Mouse (Mus musculus) C2C12 (cell line): ENCODE data around the gene Fsip1. TPM values are rescaled to one million over a fixed set of nuclear protein-coding genes. Genes with fewer than 3 reads are reported as not detected.

Experiments used
- H3K27me3 ChIP-seq: one replicate; pipeline ENCODE4 v1.6.1; 2011; ENCODE audit not compliant: control insufficient read depth, insufficient read depth, insufficient read length
- H3K36me3 ChIP-seq: one replicate; pipeline ENCODE4 v1.6.1; 2011; ENCODE audit not compliant: control insufficient read depth, insufficient read depth
- H3K4me3 ChIP-seq: one replicate; pipeline ENCODE4 v1.5.1; 2011; ENCODE audit warnings: mild to moderate bottlenecking, control low read depth; ENCODE audit not compliant: poor library complexity, insufficient read depth, severe bottlenecking
- H3K79me2 ChIP-seq: one replicate; pipeline ENCODE4 v1.6.1; 2011; ENCODE audit not compliant: control insufficient read depth, insufficient read depth
- H3K79me3 ChIP-seq: one replicate; pipeline ENCODE4 v1.6.1; 2011; ENCODE audit warnings: low read depth, control low read depth
- H3ac ChIP-seq: one replicate; pipeline ENCODE3; 2011; ENCODE audit warnings: low read depth; ENCODE audit not compliant: control insufficient read depth, insufficient read length
- CEBPB ChIP-seq: IDR thresholded peaks from one replicate; pipeline ENCODE4 v1.6.1; 2011; ENCODE audit warnings: low read depth, mild to moderate bottlenecking, control low read depth, moderate library complexity
- CTCF ChIP-seq: IDR thresholded peaks from one replicate; pipeline ENCODE4 v1.5.1; 2011; ENCODE audit not compliant: control insufficient read depth, insufficient read depth, insufficient read length
- FOSL1 ChIP-seq: IDR thresholded peaks from one replicate; pipeline ENCODE4 v1.8.0; 2011; ENCODE audit warnings: mild to moderate bottlenecking, low read length; ENCODE audit not compliant: poor library complexity, insufficient read depth, severe bottlenecking
- MAX ChIP-seq: IDR thresholded peaks from one replicate; pipeline ENCODE4 v1.6.1; 2011; ENCODE audit warnings: mild to moderate bottlenecking, control low read depth
- MYOD1 ChIP-seq: IDR thresholded peaks from one replicate; pipeline ENCODE4 v1.6.1; 2011; ENCODE audit warnings: low read depth; ENCODE audit not compliant: control insufficient read depth, insufficient read length
- MYOG ChIP-seq: IDR thresholded peaks from one replicate; pipeline ENCODE4 v1.6.1; 2011; ENCODE audit not compliant: control insufficient read depth, insufficient read length; ENCODE audit errors: extremely low read depth
- USF1 ChIP-seq: IDR thresholded peaks from one replicate; pipeline ENCODE4 v1.6.1; 2011; ENCODE audit warnings: low read depth, mild to moderate bottlenecking, control low read depth, moderate library complexity
- polyA plus RNA-seq: library from polyadenylated mRNA; unstranded; fragments of >200 nt; fragmentation: generic; extraction: Trizol; gene quantifications from one replicate; pipeline ENCODE4 v1.2.1, GENCODE M21; 2012; ENCODE audit warnings: missing spikeins

Fsip1 gene
- polyA plus RNA-seq, 1 experiment = 0.09 TPM

GRCm38 (mm10) chr2:118263914-118264201 lies 7.1 kb upstream of the Fsip1 start:
- Histone ChIP-seq H3ac (no peak overlapping the region), H3K79me3 (no peaks in the 10 kb centered on the region), H3K4me3 (no peak overlapping the region), H3K36me3 (no peaks in the 10 kb centered on the region), H3K79me2 (no peaks in the 10 kb centered on the region), H3K27me3 (no peaks in the 10 kb centered on the region)
- TF ChIP-seq FOSL1 (no peak), MYOD1 (no peak), MAX (no peak), USF1 (no peak), CEBPB (no peak), MYOG (no peak), CTCF (no peak)

- Histone ChIP-seq H3K79me3 (no peaks in the 10 kb centered on the region), H3ac (no peak overlapping the region), H3K27me3 (no peaks in the 10 kb centered on the region), H3K4me3 (no peak overlapping the region), H3K36me3 (no peaks in the 10 kb centered on the region), H3K79me2 (no peaks in the 10 kb centered on the region)
- TF ChIP-seq CTCF (peak; percentile 50), MYOD1 (no peak), MAX (no peak), MYOG (no peak)
Measured at GRCm38 (mm10) chr2:118263151-118263913, 6.6 kb upstream of the Fsip1 start.

GRCm38 (mm10) chr2:118262673-118263072 lies 5.9 kb upstream of the Fsip1 start:
- Histone ChIP-seq H3K4me3 (no peak overlapping the region), H3K79me3 (no peaks in the 10 kb centered on the region), H3ac (no peak overlapping the region), H3K79me2 (no peaks in the 10 kb centered on the region), H3K27me3 (no peaks in the 10 kb centered on the region), H3K36me3 (no peaks in the 10 kb centered on the region)
- no peak for TF ChIP-seq MYOG
- no peak for TF ChIP-seq MYOD1
- no peak for TF ChIP-seq CEBPB
- no peak for TF ChIP-seq MAX
- no peak for TF ChIP-seq FOSL1
- no peak for TF ChIP-seq CTCF
- TF ChIP-seq USF1 = no peak

GRCm38 (mm10) chr2:118259746-118260145 lies 3.0 kb upstream of the Fsip1 start:
- TF ChIP-seq CEBPB (no peak), FOSL1 (no peak), CTCF (no peak), USF1 (no peak)
- H3K4me3 ChIP-seq = no peak overlapping the region
- no peak overlapping the region for H3ac ChIP-seq
- H3K79me3 ChIP-seq = no peaks in the 10 kb centered on the region
- H3K79me2 ChIP-seq = no peaks in the 10 kb centered on the region
- no peaks in the 10 kb centered on the region for H3K36me3 ChIP-seq
- H3K27me3 ChIP-seq = no peaks in the 10 kb centered on the region

- Histone ChIP-seq H3K27me3 (no peaks in the 10 kb centered on the region), H3ac (no peak overlapping the region), H3K79me2 (no peaks in the 10 kb centered on the region), H3K36me3 (no peaks in the 10 kb centered on the region), H3K4me3 (peak overlapping the region; percentile 3), H3K79me3 (no peaks in the 10 kb centered on the region)
- TF ChIP-seq MYOD1 (no peak), FOSL1 (no peak), MAX (no peak), USF1 (no peak), CTCF (no peak), MYOG (no peak), CEBPB (no peak)
Measured at GRCm38 (mm10) chr2:118257094-118257493, 328 bp upstream of the Fsip1 start.

GRCm38 (mm10) chr2:118254516-118254915 lies 2.2 kb downstream of the Fsip1 start:
- Histone ChIP-seq H3K4me3 (no peak overlapping the region), H3ac (no peak overlapping the region), H3K36me3 (no peaks in the 10 kb centered on the region), H3K27me3 (no peaks in the 10 kb centered on the region), H3K79me3 (no peaks in the 10 kb centered on the region), H3K79me2 (no peaks in the 10 kb centered on the region)
- TF ChIP-seq USF1 = no peak
- no peak for TF ChIP-seq CEBPB
- no peak for TF ChIP-seq CTCF
- no peak for TF ChIP-seq MAX
- TF ChIP-seq FOSL1 = no peak
- no peak for TF ChIP-seq MYOG
- TF ChIP-seq MYOD1 = no peak
